Mouse (Mus musculus): Measurements from ENCODE around the gene 2310002L09Rik.
"Not testable (repeated sequence)": the region's sequence is repeated elsewhere in the genome, so short reads cannot be mapped to it uniquely, and the experiment has no call there.

2310002L09Rik gene

GRCm38 (mm10) chr4:73950375-73950896 lies at the start of gene 2310002L09Rik:
2310002L09Rik (minus strand) TSS chr4:73950846.
- no peak for DNase-seq

- no peak for DNase-seq
Observed at GRCm38 (mm10) chr4:73980454-73980853, 29.8 kb upstream of the 2310002L09Rik start.

- not testable (repeated sequence) for DNase-seq
Observed at GRCm38 (mm10) chr4:73920660-73921059, 30.0 kb downstream of the 2310002L09Rik start, which contains the start of gene Gm11756. Gm11756 (minus strand) TSS chr4:73920760.

- not testable (repeated sequence) for DNase-seq
Observed at GRCm38 (mm10) chr4:73905853-73906252, 44.8 kb downstream of the 2310002L09Rik start, which contains the start of gene Gm13871. Gm13871 (minus strand) TSS chr4:73905953.

- DNase-seq = not testable (repeated sequence)
Observed at GRCm38 (mm10) chr4:73891012-73891411, 59.6 kb downstream of the 2310002L09Rik start, which contains the start of gene Gm11757. Gm11757 (minus strand) TSS chr4:73891112.
